Mouse (Mus musculus) kidney, embryonic 14.5 days (tissue): ENCODE data around the gene Cplx3. TPM values are rescaled to one million over a fixed set of nuclear protein-coding genes. Genes with fewer than 3 reads are reported as not detected.

ENCODE experiments used
- ATAC-seq: fragments of 200-750 bp; cut with Nextera tagmentation; 2 replicates; pipeline ENCODE4 v1.8.0; 2017; ENCODE audit warnings: moderate number of reproducible peaks, mild to moderate bottlenecking, moderate TSS enrichment, moderate library complexity; ENCODE audit not compliant: low FRiP score, low TSS enrichment
- H3K27ac ChIP-seq: fragments of 300-500 bp; sonication (generic); 2 replicates; pipeline ENCODE4 v1.5.1; 2014; ENCODE audit warnings: low read depth, mild to moderate bottlenecking, low read length, moderate library complexity, mixed read lengths
- H3K27me3 ChIP-seq: fragments of 300-500 bp; sonication (generic); 2 replicates; pipeline ENCODE4 v1.6.1; 2014; ENCODE audit warnings: mild to moderate bottlenecking, low read length; ENCODE audit not compliant: control insufficient read depth, insufficient read depth
- H3K36me3 ChIP-seq: fragments of 300-500 bp; sonication (generic); 2 replicates; pipeline ENCODE4 v1.6.1; 2014; ENCODE audit warnings: low read length, mixed read lengths; ENCODE audit not compliant: control insufficient read depth, insufficient read depth
- H3K4me1 ChIP-seq: fragments of 300-500 bp; sonication (generic); 2 replicates; pipeline ENCODE4 v1.6.1; 2014; ENCODE audit warnings: low read length, mixed read lengths; ENCODE audit not compliant: control insufficient read depth, insufficient read depth
- H3K4me2 ChIP-seq: fragments of 300-500 bp; sonication (generic); replicated peaks from 2 replicates; pipeline ENCODE4 v1.6.1; 2014; ENCODE audit warnings: low read depth, mild to moderate bottlenecking, low read length
- H3K4me3 ChIP-seq: fragments of 300-500 bp; sonication (generic); 2 replicates; pipeline ENCODE4 v1.5.1; 2014; ENCODE audit warnings: mild to moderate bottlenecking, low read length
- H3K9ac ChIP-seq: fragments of 300-500 bp; sonication (generic); 2 replicates; pipeline ENCODE4 v1.6.1; 2014; ENCODE audit warnings: low read depth, mild to moderate bottlenecking, low read length, moderate library complexity
- H3K9me3 ChIP-seq: fragments of 300-500 bp; sonication (generic); 2 replicates; pipeline ENCODE4 v1.6.1; 2016; ENCODE audit warnings: low read length; ENCODE audit not compliant: control insufficient read depth
- WGBS: fragments of 180-500 bp; shearing (Covaris S2); extraction: QIAGEN DNeasy Blood & Tissue Kit; methylation state at CpG from one replicate; pipeline ENCODE4 v1.1.7; 2014; 5-methylcytosine and 5-hydroxymethylcytosine counted together
- polyA plus RNA-seq: library from polyadenylated mRNA; unstranded; fragments of >200 nt; fragmentation: Nextera tagmentation; extraction: Ambion mirVana; gene quantifications from 2 replicates; pipeline ENCODE4 v1.2.1, GENCODE M21; 2014

Cplx3 gene
- polyA plus RNA-seq, 1 experiment from 2014 or later = not detected

DNA sequence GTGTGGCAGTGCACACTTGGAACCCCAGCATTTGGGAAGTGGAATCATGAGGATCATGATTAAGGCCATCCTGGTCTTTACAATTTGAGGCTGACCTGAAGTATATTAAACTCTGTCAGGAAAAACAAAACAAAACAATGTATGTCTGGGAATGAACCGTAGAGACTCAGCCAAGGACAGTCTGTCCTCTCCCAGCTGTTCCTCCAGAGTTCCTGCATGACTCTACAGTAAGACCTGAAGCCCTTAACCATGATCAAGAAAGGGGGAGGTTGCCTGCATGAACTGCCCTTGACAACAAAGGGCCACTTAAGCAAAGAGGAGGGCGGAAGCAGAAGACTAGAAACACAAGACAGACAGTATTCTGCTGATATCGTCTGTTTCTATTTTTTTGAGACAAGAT lies 30.5 kb downstream of the Cplx3 start:
- no peak for ATAC-seq
- Histone ChIP-seq H3K9ac (no peak overlapping the region), H3K27ac (no peak overlapping the region), H3K4me2 (no peak overlapping the region), H3K4me1 (no peaks in the 10 kb centered on the region), H3K4me3 (no peak overlapping the region), H3K9me3 (no peaks in the 10 kb centered on the region), H3K27me3 (no peaks in the 10 kb centered on the region), H3K36me3 (peaks cover 35% of the 10 kb centered on the region)
- WGBS = 88% methylated on average over 3 of the region's 3 CpGs

DNA sequence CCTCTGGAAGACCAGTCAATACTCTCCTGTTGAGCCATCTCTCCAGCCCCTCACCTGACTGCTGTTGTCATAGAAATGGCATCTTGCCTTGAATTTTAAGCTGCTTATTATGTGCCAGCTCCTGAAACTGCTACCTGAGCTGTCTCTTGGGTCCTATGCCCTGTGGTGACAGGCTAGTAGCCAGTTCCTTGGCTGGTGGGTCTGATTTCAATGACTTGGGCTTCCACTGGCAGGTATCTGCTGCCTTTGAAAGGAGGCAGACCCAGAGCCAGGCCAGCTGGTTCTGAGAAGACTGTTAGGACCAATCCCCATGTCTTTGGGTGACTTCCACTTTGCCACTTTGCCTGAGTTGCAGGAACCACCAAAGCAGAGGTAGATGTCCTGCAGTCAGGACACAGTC lies 31.7 kb downstream of the Cplx3 start:
- Histone ChIP-seq H3K36me3 (peaks cover 26% of the 10 kb centered on the region), H3K4me3 (no peak overlapping the region)
- ATAC-seq = no peak

DNA sequence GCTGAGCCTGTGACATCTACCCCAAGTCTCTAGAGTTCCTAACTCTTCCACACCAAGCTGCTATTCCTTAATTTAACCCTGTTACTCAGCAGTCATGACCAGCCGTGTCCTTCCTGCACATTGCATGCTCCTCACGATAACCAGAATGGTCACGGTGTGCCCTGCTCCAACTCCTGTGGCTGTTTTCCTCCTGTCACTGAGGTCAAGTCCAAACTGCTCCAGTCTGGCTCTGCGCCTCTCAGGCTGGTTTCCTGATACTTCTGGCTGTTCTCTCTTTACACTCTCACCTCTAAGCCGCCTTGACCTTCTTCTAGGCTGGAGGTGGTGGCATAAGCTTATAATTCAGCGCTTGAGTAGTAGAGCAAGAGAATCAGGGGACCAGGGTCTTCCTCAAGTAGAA lies 37.6 kb downstream of the Cplx3 start:
- WGBS = 91% methylated on average over 6 of the region's 6 CpGs
- Histone ChIP-seq H3K4me2 (no peak overlapping the region), H3K27me3 (no peaks in the 10 kb centered on the region), H3K4me3 (no peak overlapping the region), H3K9me3 (no peaks in the 10 kb centered on the region), H3K36me3 (peaks cover 18% of the 10 kb centered on the region; the same call in 1 of the 2 replicates), H3K4me1 (peaks cover 6% of the 10 kb centered on the region; the same call in 1 of the 2 replicates), H3K9ac (no peak overlapping the region), H3K27ac (no peak overlapping the region)
- ATAC-seq = no peak

More for the DNA sequence above, 31.7 kb downstream of the Cplx3 start:
- Histone ChIP-seq H3K4me2 (no peak overlapping the region), H3K9ac (no peak overlapping the region), H3K27ac (no peak overlapping the region), H3K4me1 (no peaks in the 10 kb centered on the region), H3K9me3 (no peaks in the 10 kb centered on the region), H3K27me3 (no peaks in the 10 kb centered on the region)

DNA sequence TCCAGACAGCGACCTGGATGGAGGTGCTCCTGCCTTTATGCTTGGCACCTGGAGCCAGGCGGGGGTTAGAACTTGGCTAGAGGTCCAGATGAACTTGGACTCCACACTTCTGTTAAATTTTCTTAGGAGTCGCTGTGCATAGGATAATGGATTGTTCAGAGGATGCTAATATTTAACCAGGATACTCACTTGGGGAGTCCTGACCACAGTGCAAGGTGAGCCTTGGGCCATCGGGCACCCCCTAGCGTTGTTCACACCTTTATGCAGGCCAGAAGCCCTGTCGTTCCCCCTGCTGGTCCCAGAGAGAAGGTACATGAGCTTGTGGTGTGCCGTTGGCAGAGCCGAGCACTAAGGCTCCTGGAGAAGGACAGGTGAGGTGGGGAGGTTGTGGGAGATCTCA lies 39.2 kb downstream of the Cplx3 start:
- Histone ChIP-seq H3K27ac (no peak overlapping the region), H3K27me3 (no peaks in the 10 kb centered on the region), H3K9me3 (no peaks in the 10 kb centered on the region), H3K4me1 (peaks cover 16% of the 10 kb centered on the region), H3K36me3 (peaks cover 18% of the 10 kb centered on the region; the same call in 1 of the 2 replicates), H3K4me3 (no peak overlapping the region), H3K9ac (no peak overlapping the region), H3K4me2 (no peak overlapping the region)
- WGBS = 51% methylated on average over 8 of the region's 8 CpGs
- peak; percentile 25; the same call in 1 of the 2 replicates for ATAC-seq

DNA sequence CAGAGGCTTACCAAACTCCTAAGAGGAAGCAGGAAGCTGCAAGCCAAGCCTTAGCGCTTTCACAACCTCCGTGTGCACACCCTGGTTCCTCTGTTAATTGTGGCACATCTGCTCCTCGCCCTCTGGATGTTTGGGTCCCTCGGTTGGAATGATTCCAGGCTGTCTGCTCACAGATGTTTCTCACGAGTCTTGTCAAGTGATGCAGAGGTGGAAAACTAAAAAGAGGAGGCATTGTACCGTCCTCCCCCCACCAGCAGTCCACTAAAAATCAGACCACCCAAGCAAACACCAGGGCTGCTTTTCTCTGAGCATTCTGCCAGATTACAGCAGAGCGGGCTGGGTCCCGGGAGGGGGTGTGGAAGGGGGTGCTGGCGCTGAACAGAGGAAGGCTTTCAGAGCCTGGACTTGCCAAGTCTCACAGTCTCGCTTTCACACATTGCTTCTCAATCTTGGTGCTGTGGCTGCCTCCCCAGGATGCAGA lies 40.3 kb downstream of the Cplx3 start:
- no peak for ATAC-seq
- peaks cover 22% of the 10 kb centered on the region for H3K4me1 ChIP-seq
- peaks cover 12% of the 10 kb centered on the region; the same call in 1 of the 2 replicates for H3K36me3 ChIP-seq
- H3K27me3 ChIP-seq = no peaks in the 10 kb centered on the region
- WGBS = 42% methylated on average over 10 of the region's 10 CpGs
- peak overlapping the region; percentile 43; the same call in 1 of the 2 replicates for H3K27ac ChIP-seq
- no peak overlapping the region for H3K9ac ChIP-seq
- H3K9me3 ChIP-seq = no peaks in the 10 kb centered on the region
- no peak overlapping the region for H3K4me3 ChIP-seq
- no peak overlapping the region for H3K4me2 ChIP-seq

DNA sequence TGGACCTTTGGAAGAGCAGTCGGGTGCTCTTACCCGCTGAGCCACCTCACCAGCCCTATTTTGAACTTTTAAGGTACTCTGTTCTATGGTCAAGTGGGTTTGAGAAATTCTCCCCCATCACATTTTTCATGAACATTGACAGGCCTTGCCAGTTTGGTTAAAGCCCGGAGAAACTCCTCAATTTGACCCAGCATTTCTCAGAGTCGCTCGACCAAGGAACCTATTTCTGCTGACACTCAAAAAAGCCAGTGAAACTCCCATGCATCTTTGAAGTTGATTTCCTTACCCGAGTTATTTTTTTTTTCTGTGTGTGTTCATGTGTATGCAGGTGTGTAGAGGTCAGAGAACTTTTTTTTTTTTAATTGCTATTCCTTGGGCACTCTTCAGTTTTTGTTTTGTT lies 41.5 kb downstream of the Cplx3 start:
- Histone ChIP-seq H3K4me3 (no peak overlapping the region), H3K9ac (no peak overlapping the region), H3K4me1 (peaks cover 22% of the 10 kb centered on the region), H3K27me3 (no peaks in the 10 kb centered on the region), H3K36me3 (peaks cover 12% of the 10 kb centered on the region; the same call in 1 of the 2 replicates), H3K27ac (no peak overlapping the region; the same call in 1 of the 2 replicates), H3K9me3 (no peaks in the 10 kb centered on the region), H3K4me2 (no peak overlapping the region)
- ATAC-seq = no peak
- WGBS = 48% methylated on average over 6 of the region's 6 CpGs

DNA sequence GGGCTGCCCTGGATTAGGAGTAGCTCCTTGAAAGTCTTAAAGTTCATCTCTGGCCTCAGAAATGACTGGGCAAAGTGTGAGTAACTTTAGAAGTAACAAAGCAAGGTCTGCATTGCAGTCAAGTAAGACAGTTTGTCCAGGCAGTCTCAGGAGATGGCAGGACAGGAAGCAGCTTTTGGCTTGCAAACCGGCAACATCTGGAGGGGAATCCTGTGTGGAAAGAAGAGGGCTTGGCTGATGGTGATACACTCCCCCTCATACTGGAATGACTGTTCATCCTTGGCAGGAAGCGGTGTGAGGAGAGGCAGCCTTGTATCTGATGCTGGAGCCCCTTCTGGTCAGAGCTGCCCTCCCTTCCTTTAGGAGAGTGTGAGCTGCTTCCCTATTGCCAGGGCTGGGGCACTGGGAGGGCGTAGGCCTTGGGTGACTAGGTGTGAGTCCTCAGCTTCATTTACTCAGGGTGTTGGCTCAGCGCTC lies 43.1 kb downstream of the Cplx3 start:
- WGBS = 52% methylated on average over 4 of the region's 4 CpGs
- Histone ChIP-seq H3K9ac (no peak overlapping the region), H3K4me3 (no peak overlapping the region), H3K27me3 (no peaks in the 10 kb centered on the region), H3K27ac (peak overlapping the region; percentile 18; the same call in 1 of the 2 replicates), H3K4me1 (peaks cover 22% of the 10 kb centered on the region), H3K36me3 (peaks cover 1% of the 10 kb centered on the region; the same call in 1 of the 2 replicates), H3K9me3 (no peaks in the 10 kb centered on the region), H3K4me2 (peak overlapping the region; percentile 1; the same call in 1 of the 2 replicates)
- ATAC-seq = no peak

DNA sequence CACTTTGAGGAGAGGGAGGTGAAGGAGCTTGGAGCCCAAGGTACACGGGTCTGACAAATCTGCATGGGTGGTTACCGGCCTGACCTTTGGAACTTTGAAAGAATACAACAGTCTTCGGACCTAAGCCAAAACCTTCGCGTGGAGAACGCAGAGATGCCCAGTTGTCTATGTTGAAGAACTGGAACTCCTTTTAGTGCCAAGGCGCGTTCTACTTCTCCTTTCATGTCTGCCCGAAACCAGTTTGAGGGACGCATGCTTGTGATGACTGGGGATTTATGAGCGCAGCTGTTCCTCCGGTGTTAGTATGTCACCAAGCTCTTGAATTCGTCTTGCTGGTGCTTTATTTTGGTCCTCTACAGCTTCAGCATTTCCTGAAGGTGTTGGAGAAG lies 44.4 kb downstream of the Cplx3 start:
- peak overlapping the region; percentile 75 for H3K4me3 ChIP-seq
- H3K4me1 ChIP-seq = peaks cover 22% of the 10 kb centered on the region
- no peaks in the 10 kb centered on the region for H3K27me3 ChIP-seq
- WGBS = 80% methylated on average over 13 of the region's 13 CpGs
- peak overlapping the region; percentile 76 for H3K9ac ChIP-seq
- H3K9me3 ChIP-seq = no peaks in the 10 kb centered on the region
- ATAC-seq = no peak
- 0 out of 2 replicates have a peak overlapping the region, but pooled peaks have one; percentile 37 for H3K27ac ChIP-seq
- peak overlapping the region; percentile 77 for H3K4me2 ChIP-seq
- no peaks in the 10 kb centered on the region for H3K36me3 ChIP-seq

DNA sequence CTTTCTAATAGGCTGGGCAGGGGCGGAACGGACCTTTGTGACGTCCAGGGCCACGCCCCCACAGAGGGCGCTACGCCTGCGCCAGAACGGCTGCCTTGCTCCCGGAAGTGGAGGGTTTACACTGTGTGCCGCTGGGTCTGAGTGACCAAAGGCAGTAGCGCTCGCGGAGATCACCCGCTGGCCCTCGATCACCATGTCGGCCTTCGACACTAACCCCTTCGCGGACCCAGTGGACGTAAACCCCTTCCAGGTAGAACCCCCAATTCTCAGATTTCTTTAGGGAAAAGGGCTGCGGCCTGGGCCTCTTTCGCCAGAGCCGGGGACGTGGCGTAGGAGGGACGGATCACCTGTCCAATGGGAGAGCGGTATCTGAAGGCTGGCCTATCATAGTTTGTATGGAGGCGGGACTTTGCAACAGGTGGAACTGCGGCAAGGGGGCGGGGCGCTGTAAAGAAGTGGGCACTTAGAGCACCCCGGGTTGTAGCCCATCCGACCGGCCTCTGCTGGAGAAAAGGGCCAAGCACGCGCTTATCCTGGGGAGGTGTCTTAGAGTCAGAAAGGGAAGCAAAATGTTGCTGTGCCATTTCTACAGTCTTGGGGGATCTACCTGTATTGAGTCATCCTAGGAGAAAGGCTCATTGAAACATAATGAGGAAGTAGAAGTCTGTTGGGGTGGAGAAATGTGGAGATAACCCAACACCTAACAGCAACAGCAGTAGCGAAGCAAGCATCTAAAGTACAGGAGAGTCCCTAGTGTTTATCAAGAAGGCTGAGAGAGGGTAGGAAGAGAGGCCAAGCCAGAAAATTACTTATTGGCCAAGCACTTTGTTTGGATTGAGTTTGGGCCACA lies 45.0 kb downstream of the Cplx3 start, which contains the start of gene Scamp2:
Scamp2 (plus strand) TSS at position 83 of the 850 bp plus-strand sequence.
- ATAC-seq = peak; percentile 98
- H3K4me1 ChIP-seq = peaks cover 21% of the 10 kb centered on the region
- H3K4me2 ChIP-seq = peak within 1 kb of the TSS; percentile 77
- no peaks in the 10 kb centered on the region for H3K36me3 ChIP-seq
- peak within 1 kb of the TSS; percentile 67; the same call in 1 of the 2 replicates for H3K27ac ChIP-seq
- no peaks in the 10 kb centered on the region for H3K27me3 ChIP-seq
- peak within 1 kb of the TSS; percentile 76 for H3K9ac ChIP-seq
- H3K9me3 ChIP-seq = no peaks in the 10 kb centered on the region
- H3K4me3 ChIP-seq = peak within 1 kb of the TSS; percentile 75
- under 1% methylated on average over 37 of the region's 37 CpGs for WGBS
